Mouse (Mus musculus): ENCODE measurements at regions not wholly inside any gene's neighbourhood (a gene's known extent, or its start where the extent isn't known, plus 50 kb on each side); places are given as distances from the start of the nearest gene placed in this dataset.
A peak's percentile ranks its signal among the peaks of the same experiment; 100 is the strongest.

DNA sequence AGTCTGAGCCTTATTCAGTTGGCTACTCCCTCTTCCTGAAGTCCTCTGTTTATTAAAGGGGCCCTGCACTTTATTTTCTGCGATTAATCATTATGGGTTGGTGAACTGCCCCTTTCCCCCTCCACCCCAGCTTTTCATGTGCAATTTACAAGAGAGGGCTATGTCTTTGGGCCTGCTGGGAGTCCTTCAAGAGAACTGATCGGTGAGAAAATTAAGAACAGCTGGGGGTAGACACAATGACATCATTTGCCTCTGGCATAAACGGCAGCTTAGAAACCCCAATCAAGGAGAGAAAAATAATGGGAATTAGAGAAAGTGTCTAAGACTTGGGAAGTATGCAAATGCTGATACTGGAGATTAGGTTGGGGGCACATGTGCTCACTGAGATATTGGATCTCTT lies 205.2 kb upstream of the Tmem185a start:
- Histone ChIP-seq H3K27me3 (ENCODE audit: control insufficient read depth, insufficient read depth, low read length) (no peaks in the 10 kb centered on the region), H3K36me3 (ENCODE audit: control insufficient read depth, insufficient read depth, low read length) (no peaks in the 10 kb centered on the region), H3K27ac (replicated peaks; ENCODE audit: insufficient read depth, low read depth, low read length) (no peak overlapping the region), H3K9ac (ENCODE audit: low read depth, low read length) (no peak overlapping the region), H3K79me2 (ENCODE audit: control insufficient read depth, insufficient read depth, low read length) (no peaks in the 10 kb centered on the region), H3K4me1 (ENCODE audit: control insufficient read depth, insufficient read depth, low read length) (no peaks in the 10 kb centered on the region), H3K4me3 (ENCODE audit: insufficient read depth, low read depth, low read length) (no peak overlapping the region)
- DNase-seq (ENCODE audit: extremely low read depth, low read depth, low spot score) = no peak
- 76% methylated on average over 3 of the region's 3 CpGs for WGBS
- TF ChIP-seq POLR2A (IDR thresholded peaks at IDR 0.05; ENCODE audit: extremely low read depth, insufficient read depth, low read length) (no peak), CTCF (IDR thresholded peaks at IDR 0.05; ENCODE audit: low read depth, low read length) (no peak)

GRCm38 (mm10) chrX:70667092-70667491 lies 190.1 kb upstream of the Tmem185a start:
- Histone ChIP-seq H3K36me3 (ENCODE audit: control insufficient read depth, insufficient read depth, low read length) (no peaks in the 10 kb centered on the region), H3K27ac (replicated peaks; ENCODE audit: insufficient read depth, low read depth, low read length) (no peak overlapping the region), H3K4me1 (ENCODE audit: control insufficient read depth, insufficient read depth, low read length) (no peaks in the 10 kb centered on the region), H3K4me3 (ENCODE audit: insufficient read depth, low read depth, low read length) (no peak overlapping the region), H3K27me3 (ENCODE audit: control insufficient read depth, insufficient read depth, low read length) (no peaks in the 10 kb centered on the region), H3K9ac (ENCODE audit: low read depth, low read length) (no peak overlapping the region), H3K79me2 (ENCODE audit: control insufficient read depth, insufficient read depth, low read length) (no peaks in the 10 kb centered on the region)
- TF ChIP-seq CTCF (IDR thresholded peaks at IDR 0.05; ENCODE audit: low read depth, low read length) (no peak), POLR2A (IDR thresholded peaks at IDR 0.05; ENCODE audit: extremely low read depth, insufficient read depth, low read length) (no peak)
- 64% methylated on average over 3 of the region's 3 CpGs for WGBS
- DNase-seq (ENCODE audit: extremely low read depth, low read depth, low spot score) = peak; percentile 3

Measured in liver, adult 2 months (tissue).